Mouse (Mus musculus) adrenal gland, postnatal 25 days (tissue): ENCODE data around the gene Tmem132a. TPM values are rescaled to one million over a fixed set of nuclear protein-coding genes. Genes with fewer than 3 reads are reported as not detected.

ENCODE experiments used
- DNase-seq: peaks from one replicate; pipeline ENCODE4 v3.0.0; 2021; ENCODE audit warnings: mixed read lengths
- total RNA-seq: library from RNA; stranded (reverse); gene quantifications from 2 replicates; pipeline ENCODE4 v1.2.3, GENCODE M21; 2021

The Tmem132a gene
- total RNA-seq, 1 experiment from 2014 or later, result 32.8 TPM

- DNase-seq, result peak; percentile 32
Measured at GRCm38 (mm10) chr19:10878201-10878837, 8.6 kb upstream of the Tmem132a start.

DNA sequence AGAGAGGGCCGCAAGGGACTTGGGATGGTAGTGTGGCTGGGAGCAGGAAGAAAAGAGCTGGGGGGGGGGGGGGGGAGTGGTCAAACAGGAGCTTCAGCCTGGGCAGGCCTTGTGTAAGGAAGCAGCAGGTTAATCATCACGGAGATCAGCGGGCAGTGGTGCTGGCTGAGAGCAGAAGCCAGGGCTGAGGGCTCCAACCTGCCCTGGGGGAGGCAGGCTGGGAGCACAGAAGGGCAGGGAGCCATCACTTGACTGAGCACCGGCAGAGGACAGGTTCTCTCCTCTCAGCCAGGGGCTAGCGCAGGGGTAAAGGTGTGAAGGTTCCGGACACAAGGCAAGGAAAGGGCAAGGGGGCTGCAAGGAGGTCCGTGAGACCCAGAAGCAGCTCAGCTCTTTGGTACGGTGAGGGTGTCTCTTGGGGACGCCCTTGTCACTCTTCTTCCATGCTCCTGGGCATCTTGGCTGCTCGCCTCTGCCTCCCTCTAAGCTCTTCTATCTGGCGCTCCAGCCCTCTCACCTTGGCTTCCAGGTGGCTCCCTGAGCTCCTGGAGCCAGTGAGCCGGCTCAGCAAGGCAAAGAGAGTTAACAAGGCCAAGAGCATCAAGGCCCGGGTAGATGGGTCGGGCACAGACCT is 1.7 kb upstream of the Tmem132a start:
- no peak for DNase-seq

GRCm38 (mm10) chr19:10870676-10871075 is 936 bp upstream of the Tmem132a start:
- DNase-seq, result peak; percentile 32

GRCm38 (mm10) chr19:10869241-10869885 is 377 bp downstream of the Tmem132a start:
- DNase-seq, result peak; percentile 83

DNA sequence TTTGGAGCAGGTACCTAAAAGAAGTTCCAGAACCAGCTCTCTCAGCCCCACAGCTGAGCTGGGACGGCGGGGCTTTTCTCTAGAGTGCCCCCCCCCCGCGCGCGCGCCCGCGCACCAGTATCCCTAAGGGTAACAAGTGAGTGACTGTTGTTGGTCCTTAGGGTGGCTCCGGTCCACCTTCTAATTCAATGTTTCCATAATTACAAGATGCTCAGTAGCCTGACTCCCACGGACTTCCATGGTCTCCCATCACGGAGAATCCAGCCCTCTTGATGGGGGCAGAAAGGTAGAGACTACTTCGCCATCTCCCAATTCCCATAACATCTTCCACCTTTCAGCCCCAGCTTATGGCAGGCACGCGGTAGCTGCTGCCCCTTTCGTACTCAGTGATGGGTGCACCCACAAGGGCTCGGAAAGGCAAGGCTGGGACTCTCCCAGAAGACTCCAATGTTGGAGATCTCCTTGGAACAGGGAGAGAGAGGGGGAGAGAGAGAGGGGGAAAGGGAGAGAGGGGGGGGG is 1.1 kb downstream of the Tmem132a start:
- DNase-seq, result no peak

GRCm38 (mm10) chr19:10867946-10868622 is 1.7 kb downstream of the Tmem132a start:
- no peak for DNase-seq

GRCm38 (mm10) chr19:10866351-10866750 is 3.4 kb downstream of the Tmem132a start:
- no peak for DNase-seq

GRCm38 (mm10) chr19:10860072-10860497 is 9.7 kb downstream of the Tmem132a start:
- no peak for DNase-seq

GRCm38 (mm10) chr19:10856520-10856919 is 13.2 kb downstream of the Tmem132a start:
- DNase-seq, result no peak

DNA sequence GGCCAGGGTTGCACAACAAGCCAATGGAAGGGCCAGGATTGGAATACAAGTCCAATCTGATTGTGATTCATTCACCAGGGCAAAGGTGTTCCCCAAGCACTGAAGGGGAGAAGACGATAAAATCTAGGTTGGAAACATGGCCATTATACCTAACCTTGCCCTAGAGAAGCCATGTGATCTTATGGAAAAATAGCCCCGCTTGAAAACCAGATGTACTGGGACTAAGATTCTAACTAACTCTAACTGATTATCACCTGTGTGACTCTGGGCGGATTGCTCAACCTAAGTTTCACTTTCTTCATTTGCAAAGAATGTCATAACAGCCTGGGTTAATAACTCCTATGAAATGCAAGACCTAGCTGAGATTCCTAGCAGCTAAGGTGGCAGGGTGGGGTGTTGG is 14.3 kb downstream of the Tmem132a start:
- no peak for DNase-seq

- DNase-seq, result peak; percentile 69
Measured at GRCm38 (mm10) chr19:10847311-10848087, 22.2 kb downstream of the Tmem132a start.

GRCm38 (mm10) chr19:10846150-10846549 is 23.6 kb downstream of the Tmem132a start:
- no peak for DNase-seq

GRCm38 (mm10) chr19:10845454-10845853 is 24.3 kb downstream of the Tmem132a start:
- no peak for DNase-seq

DNA sequence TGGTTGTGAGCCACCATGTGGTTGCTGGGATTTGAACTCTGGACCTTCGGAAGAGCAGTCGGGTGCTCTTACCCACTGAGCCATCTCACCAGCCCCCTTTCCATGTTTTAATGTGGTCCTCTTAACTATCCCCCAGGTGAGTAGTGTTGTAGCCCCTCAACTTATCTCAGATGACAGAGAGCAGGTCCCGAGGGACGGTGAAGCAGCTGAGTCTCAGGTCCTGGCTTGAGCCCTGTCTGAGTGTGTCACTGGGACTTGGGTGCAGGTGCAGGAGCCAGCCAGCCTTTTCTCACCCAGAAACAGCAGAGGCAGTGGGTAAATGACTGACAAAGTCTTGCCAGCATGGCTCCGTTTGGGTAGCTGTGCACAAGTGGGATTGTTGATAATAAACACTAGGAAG is 25.5 kb downstream of the Tmem132a start:
- DNase-seq, result no peak

GRCm38 (mm10) chr19:10842914-10843313 is 26.8 kb downstream of the Tmem132a start:
- DNase-seq, result no peak

- no peak for DNase-seq
Measured at GRCm38 (mm10) chr19:10841721-10842626, 27.8 kb downstream of the Tmem132a start.

GRCm38 (mm10) chr19:10839010-10839892 is 30.5 kb downstream of the Tmem132a start, which contains the start of gene Slc15a3:
Slc15a3 (plus strand) TSS chr19:10839727.
- no peak for DNase-seq

DNA sequence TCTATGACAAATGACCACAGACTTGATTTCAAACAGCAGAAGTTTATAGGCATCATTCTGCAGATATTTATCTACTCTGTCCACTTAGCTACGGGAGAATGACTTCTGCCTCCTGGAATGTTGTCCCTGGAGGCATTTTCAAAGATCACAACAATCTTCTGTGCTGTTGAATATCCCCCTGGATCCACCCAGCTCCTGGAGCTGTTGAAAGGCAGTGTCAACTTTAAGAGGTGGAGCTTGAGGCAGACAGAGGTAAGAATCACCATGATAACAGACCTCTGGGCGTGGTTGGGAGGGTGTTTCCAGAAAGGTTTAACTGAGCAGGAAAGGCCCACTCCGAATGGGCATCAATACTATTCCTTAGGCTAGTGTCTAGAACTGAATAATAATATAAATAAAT is 34.1 kb downstream of the Tmem132a start:
- DNase-seq, result no peak

GRCm38 (mm10) chr19:10833611-10834010 is 36.1 kb downstream of the Tmem132a start:
- DNase-seq, result no peak

DNA sequence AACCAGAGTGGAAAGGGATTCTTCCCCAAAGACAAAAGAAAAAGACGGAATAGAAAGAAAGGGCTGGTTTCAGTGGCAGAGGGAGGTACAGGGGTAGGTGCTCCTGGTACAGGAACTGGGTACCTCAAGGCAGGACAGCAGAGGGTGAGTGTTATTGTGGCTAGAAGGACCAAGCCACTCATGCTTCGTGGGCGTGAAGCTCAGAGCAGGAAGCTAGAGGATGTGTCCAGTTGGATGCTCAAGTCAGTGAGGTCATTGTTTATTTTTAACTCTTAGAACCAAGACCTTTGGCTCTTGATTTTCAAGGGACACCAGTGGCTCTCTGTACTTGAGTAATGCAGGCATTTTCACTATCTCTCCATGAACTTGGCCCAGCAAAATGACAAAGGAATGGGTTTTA is 37.7 kb downstream of the Tmem132a start:
- no peak for DNase-seq
